Mouse (Mus musculus) neutrophil, adult 5-6 weeks (primary cell): Measurements from ENCODE around the gene Ifnl2. TPM values are rescaled to one million over a fixed set of nuclear protein-coding genes. Genes with fewer than 3 reads are reported as not detected.
A peak's percentile ranks its signal among the peaks of the same experiment; 100 is the strongest.

Experiments
- ATAC-seq: fragments of 151-379, 151-347 bp; 2 replicates; pipeline ENCODE4 v1.8.0; 2017; ENCODE audit warnings: mild to moderate bottlenecking, moderate TSS enrichment; ENCODE audit not compliant: insufficient number of reproducible peaks, poor library complexity, low FRiP score, severe bottlenecking; ENCODE audit errors: extremely low read depth
- total RNA-seq: library from RNA; stranded (forward); fragments of 200-1000 nt; gene quantifications from 2 replicates; pipeline ENCODE4 v1.2.3, GENCODE M21; 2017

Ifnl2 gene
- total RNA-seq, 1 experiment from 2014 or later, result not detected

DNA sequence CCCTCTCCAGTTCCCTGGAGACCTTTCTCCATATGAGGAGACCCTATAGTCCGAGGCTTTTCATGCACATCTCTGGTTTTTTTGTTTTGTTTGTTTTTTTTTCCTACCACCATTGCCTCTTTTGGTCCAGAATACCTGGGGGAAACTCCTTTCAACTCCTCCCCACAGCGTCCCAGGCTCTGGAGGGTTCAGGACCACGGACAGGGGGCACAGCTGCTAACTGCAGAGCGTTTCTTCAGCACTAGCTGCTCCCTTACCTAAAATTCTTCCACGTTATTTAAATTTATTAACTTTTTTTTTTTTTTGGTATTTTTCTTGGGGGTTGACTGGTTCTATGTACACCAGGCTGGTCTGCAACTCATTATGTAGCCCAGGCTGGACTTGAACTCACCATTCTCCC is 4.7 kb downstream of the Ifnl2 start:
- ATAC-seq, result no peak

GRCm38 (mm10) chr7:28495426-28495825 is 14.8 kb downstream of the Ifnl2 start:
- no peak for ATAC-seq

GRCm38 (mm10) chr7:28492310-28492709 is 17.9 kb downstream of the Ifnl2 start:
- no peak for ATAC-seq

DNA sequence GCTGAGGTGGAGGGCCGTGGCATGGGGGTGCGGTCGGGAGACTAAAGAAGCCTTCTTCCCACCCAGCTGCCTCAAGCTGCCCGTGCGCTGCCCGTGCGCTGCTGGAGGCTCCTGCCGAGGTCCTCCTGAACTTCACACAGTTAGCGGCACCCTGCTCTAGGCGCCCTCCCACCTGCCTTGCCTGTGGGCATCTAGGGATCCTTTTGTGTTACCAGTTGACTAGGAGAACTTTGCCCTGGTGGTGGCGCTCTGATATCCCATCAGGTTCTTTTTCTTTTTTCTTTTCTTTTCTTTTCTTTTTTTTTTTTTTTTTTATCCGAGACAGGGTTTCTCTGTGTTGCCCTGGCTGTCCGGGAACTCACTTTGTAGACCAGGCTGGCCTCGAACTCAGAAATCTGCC is 19.4 kb downstream of the Ifnl2 start:
- ATAC-seq, result no peak

GRCm38 (mm10) chr7:28490410-28490809 is 19.8 kb downstream of the Ifnl2 start:
- ATAC-seq, result peak; percentile 63; the same call in 1 of the 2 replicates

- no peak for ATAC-seq
These were observed 22.2 kb downstream of the Ifnl2 start for GRCm38 (mm10) chr7:28488030-28488491.

GRCm38 (mm10) chr7:28484192-28484591 is 26.1 kb downstream of the Ifnl2 start:
- no peak for ATAC-seq

GRCm38 (mm10) chr7:28482854-28483253 is 27.4 kb downstream of the Ifnl2 start:
- ATAC-seq, result no peak

DNA sequence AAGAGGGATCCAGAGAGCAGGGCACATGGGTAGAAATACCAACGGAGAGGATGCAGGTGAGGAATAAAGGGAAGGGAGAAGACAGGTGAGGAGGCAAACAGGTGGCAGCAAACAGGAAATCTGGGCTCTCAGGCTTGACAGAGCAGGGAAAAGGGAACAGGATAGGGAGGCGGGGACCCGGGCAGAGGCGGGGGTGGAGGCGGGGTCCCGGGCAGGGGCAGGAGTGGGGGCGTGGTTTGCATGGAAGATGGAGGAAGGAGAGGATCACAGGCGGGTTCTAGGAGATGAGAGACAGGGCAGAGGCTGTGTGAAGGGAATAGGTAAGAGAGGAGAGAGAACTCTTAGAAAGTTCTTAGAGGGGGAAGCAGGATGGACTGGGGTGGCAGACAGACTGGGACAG is 31.4 kb downstream of the Ifnl2 start:
- ATAC-seq, result no peak

- peak; percentile 6; the same call in 1 of the 2 replicates for ATAC-seq
These were observed 32.9 kb downstream of the Ifnl2 start for GRCm38 (mm10) chr7:28477363-28477762.

DNA sequence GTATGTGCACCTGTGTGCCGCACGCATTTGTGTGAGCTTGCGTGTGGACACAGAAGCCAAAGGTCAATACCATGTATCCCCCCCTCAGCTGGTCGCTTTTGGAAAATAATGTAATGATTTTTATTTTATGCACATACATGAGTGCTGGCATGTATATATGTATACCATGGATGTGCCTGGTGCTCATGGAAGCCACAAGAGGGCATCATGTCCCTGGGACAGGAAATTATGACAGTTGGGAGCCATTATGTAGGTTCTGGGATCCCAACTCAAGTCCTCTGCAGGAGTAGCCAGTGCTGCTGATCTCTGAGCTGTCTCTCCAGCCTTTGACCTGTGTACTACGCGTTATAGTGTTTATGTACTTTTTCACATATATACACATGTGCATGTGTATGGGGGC is 34.1 kb downstream of the Ifnl2 start:
- no peak for ATAC-seq

DNA sequence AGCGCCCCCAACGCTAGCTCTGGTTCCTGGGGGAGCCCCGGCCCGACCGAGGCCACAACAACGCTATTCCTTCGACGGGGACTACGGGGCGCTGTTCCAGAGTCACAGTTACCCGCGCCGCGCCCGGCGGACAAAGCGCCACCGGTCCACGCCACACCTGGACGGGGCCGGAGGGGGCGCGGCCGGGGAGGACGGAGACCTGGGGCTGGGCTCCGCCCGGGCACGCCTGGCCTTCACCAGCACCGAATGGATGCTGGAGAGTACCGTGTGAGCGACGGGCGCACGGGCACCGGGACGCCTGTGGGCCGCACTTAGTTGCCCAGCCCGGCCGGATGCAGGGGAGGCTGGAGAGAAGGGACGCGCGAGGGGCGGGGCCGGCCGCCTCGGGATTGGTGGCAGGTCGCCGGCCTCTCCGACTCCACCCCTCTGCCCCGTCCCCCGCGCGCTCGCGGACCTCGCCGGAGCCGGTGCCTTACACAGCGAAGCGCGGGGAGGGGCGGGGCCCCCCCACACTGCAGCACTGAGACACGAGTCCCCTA is 43.0 kb downstream of the Ifnl2 start:
- ATAC-seq, result no peak

DNA sequence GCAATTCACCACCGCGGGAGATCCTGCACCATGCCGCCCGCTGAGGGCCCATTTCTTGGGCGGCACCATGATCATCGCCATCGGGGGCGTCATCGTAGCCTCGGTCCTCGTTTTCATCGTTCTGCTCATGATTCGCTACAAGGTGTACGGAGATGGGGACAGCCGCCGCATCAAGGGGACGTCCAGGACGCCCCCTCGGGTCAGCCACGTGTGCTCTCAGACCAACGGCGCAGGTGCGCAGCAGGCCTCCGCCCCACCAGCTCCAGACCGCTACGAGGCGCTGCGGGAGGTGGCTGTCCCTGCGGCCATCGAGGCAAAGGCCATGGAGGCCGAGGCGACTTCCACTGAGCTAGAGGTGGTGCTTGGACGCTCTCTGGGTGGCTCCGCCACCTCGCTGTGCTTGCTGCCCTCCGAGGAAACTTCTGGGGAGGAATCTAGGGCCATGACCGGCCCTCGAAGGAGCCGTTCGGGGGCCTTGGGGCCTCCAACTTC is 43.5 kb downstream of the Ifnl2 start:
- ATAC-seq, result no peak

- no peak for ATAC-seq
These were observed 45.6 kb downstream of the Ifnl2 start for GRCm38 (mm10) chr7:28464416-28465212.

DNA sequence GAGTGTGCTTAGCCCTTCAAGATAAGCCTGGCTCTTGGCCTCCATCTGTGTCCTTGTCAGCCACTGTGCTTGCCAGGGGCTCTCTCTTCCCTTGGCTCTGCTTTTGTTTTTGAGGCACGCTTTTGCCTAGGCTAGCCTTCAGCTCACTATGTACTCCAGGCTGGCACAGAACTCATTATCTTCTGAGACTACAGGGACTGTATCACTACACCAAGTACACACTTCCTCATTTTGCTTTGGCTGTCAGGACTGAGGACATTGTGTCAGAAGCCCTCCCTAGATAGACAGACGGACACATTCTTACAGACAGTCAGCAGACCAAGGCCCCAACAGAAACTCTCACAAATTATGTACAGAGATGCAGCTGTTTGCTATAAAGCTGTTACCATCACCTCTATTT is 47.5 kb downstream of the Ifnl2 start:
- no peak for ATAC-seq

GRCm38 (mm10) chr7:28460361-28460760 is 49.9 kb downstream of the Ifnl2 start:
- ATAC-seq, result no peak

Other genes starting within 250 kb of the Ifnl2 start
- gene Eid2, start 242.6 kb downstream of the Ifnl2 start, total RNA-seq, result 1.2 TPM in 1 of 2 replicates, not detected in the other
- gene Eid2b, start 232.7 kb downstream of the Ifnl2 start, total RNA-seq, result 5.0 and 5.9 TPM in 2 replicates
- gene Selenov, start 219.3 kb downstream of the Ifnl2 start, total RNA-seq, result not detected in 2 replicates
- gene Dll3, start 208.2 kb downstream of the Ifnl2 start, total RNA-seq, result 0.12 and 0.47 TPM in 2 replicates
- 8.5 and 10.0 TPM in 2 replicates for gene Timm50, start 198.4 kb downstream of the Ifnl2 start, total RNA-seq
- gene Supt5, start 171.7 kb downstream of the Ifnl2 start, total RNA-seq, result 118 and 126 TPM in 2 replicates
- gene Rps16, start 159.8 kb downstream of the Ifnl2 start, total RNA-seq, result 700 and 800 TPM in 2 replicates
- gene Plekhg2, start 137.9 kb downstream of the Ifnl2 start, total RNA-seq, result 32.6 and 39.7 TPM in 2 replicates
- 496 and 563 TPM in 2 replicates for gene Zfp36, start 130.2 kb downstream of the Ifnl2 start, total RNA-seq
- gene Med29, start 117.7 kb downstream of the Ifnl2 start, total RNA-seq, result 9.1 and 9.8 TPM in 2 replicates
- gene Paf1, start 117.5 kb downstream of the Ifnl2 start, total RNA-seq, result 218 and 230 TPM in 2 replicates
- gene Gmfg, start 73.0 kb downstream of the Ifnl2 start, total RNA-seq, result 1,008 and 1,024 TPM in 2 replicates
- gene Lrfn1, start 58.5 kb downstream of the Ifnl2 start, total RNA-seq, result 0.37 and 0.47 TPM in 2 replicates
- not detected in 2 replicates for gene Ifnl3, start 12.4 kb upstream of the Ifnl2 start, total RNA-seq
- not detected in 2 replicates for gene Sycn, start 30.4 kb upstream of the Ifnl2 start, total RNA-seq
- gene Nccrp1, start 36.8 kb upstream of the Ifnl2 start, total RNA-seq, result 0.49 and 0.70 TPM in 2 replicates
- 15.2 and 16.8 TPM in 2 replicates for gene Samd4b, start 87.7 kb upstream of the Ifnl2 start, total RNA-seq
- 6.6 and 8.8 TPM in 2 replicates for gene Pak4, start 87.7 kb upstream of the Ifnl2 start, total RNA-seq
- gene Acp7, start 120.9 kb upstream of the Ifnl2 start, total RNA-seq, result not detected in 2 replicates
- not detected in 2 replicates for gene Fbxo27, start 182.4 kb upstream of the Ifnl2 start, total RNA-seq
- 0.61 and 0.81 TPM in 2 replicates for gene Fbxo17, start 206.3 kb upstream of the Ifnl2 start, total RNA-seq
- gene Mrps12, start 231.4 kb upstream of the Ifnl2 start, total RNA-seq, result 18.0 and 19.4 TPM in 2 replicates
- gene Sars2, start 231.5 kb upstream of the Ifnl2 start, total RNA-seq, result 5.9 and 6.1 TPM in 2 replicates
- gene Ccer2, start 245.7 kb upstream of the Ifnl2 start, total RNA-seq, result not detected in 2 replicates